Mouse (Mus musculus): ENCODE results near the gene Kcnab2. TPM values are rescaled to one million over a fixed set of nuclear protein-coding genes. Genes with fewer than 3 reads are reported as not detected.

Kcnab2 gene
- polyA plus RNA-seq, 1 experiment: 34.6 TPM

- H3K27me3 ChIP-seq (ENCODE audit: control insufficient read depth, insufficient read depth, low read length): no peaks in the 10 kb centered on the region
- TF ChIP-seq POLR2A (IDR thresholded peaks at IDR 0.05; ENCODE audit: low read depth, low read length) (no peak; the same call in 1 of the 2 replicates), CTCF (IDR thresholded peaks at IDR 0.05; ENCODE audit: extremely low read depth, insufficient read depth, insufficient read length, insufficient replicate concordance) (no peak)
- peak in 1 of 2 experiments; percentile 76 for DNase-seq (ENCODE audit: low read depth in 1 of 2, low spot score in 2 of 2)
- peak overlapping the region; percentile 96 for H3K27ac ChIP-seq (ENCODE audit: insufficient read depth, low read length)
- peaks cover 3% of the 10 kb centered on the region for H3K36me3 ChIP-seq (ENCODE audit: control insufficient read depth, insufficient read depth, low read length)
- peak overlapping the region; percentile 43; the same call in 1 of the 2 replicates for H3K4me3 ChIP-seq (ENCODE audit: extremely low read depth, insufficient read depth, insufficient read length)
- peaks cover 21% of the 10 kb centered on the region; the same call in 1 of the 2 replicates for H3K4me1 ChIP-seq (ENCODE audit: control insufficient read depth, insufficient read depth, insufficient read length)
- WGBS: 8% methylated on average over 10 of the region's 10 CpGs
Measured at GRCm38 (mm10) chr4:152446178-152446577, 31.5 kb downstream of the Kcnab2 start.

- no peak for DNase-seq (ENCODE audit: low read depth in 1 of 2, low spot score in 2 of 2)
- H3K27me3 ChIP-seq (ENCODE audit: control insufficient read depth, insufficient read depth, low read length): no peaks in the 10 kb centered on the region
- H3K4me1 ChIP-seq (ENCODE audit: control insufficient read depth, insufficient read depth, insufficient read length): peaks cover 10% of the 10 kb centered on the region; the same call in 1 of the 2 replicates
- H3K36me3 ChIP-seq (ENCODE audit: control insufficient read depth, insufficient read depth, low read length): peaks cover 3% of the 10 kb centered on the region
- TF ChIP-seq CTCF (IDR thresholded peaks at IDR 0.05; ENCODE audit: extremely low read depth, insufficient read depth, insufficient read length, insufficient replicate concordance) (no peak), POLR2A (IDR thresholded peaks at IDR 0.05; ENCODE audit: low read depth, low read length) (no peak)
- no peak overlapping the region for H3K27ac ChIP-seq (ENCODE audit: insufficient read depth, low read length)
- no peak overlapping the region for H3K4me3 ChIP-seq (ENCODE audit: extremely low read depth, insufficient read depth, insufficient read length)
- 83% methylated on average over 9 of the region's 9 CpGs for WGBS
Measured at GRCm38 (mm10) chr4:152441536-152441935, 36.1 kb downstream of the Kcnab2 start.

GRCm38 (mm10) chr4:152440882-152441281 lies 36.8 kb downstream of the Kcnab2 start:
- DNase-seq (ENCODE audit: low read depth in 1 of 2, low spot score in 2 of 2): no peak
- Histone ChIP-seq H3K27me3 (ENCODE audit: control insufficient read depth, insufficient read depth, low read length) (no peaks in the 10 kb centered on the region), H3K4me1 (ENCODE audit: control insufficient read depth, insufficient read depth, insufficient read length) (peaks cover 5% of the 10 kb centered on the region; the same call in 1 of the 2 replicates), H3K36me3 (ENCODE audit: control insufficient read depth, insufficient read depth, low read length) (peaks cover 3% of the 10 kb centered on the region), H3K27ac (ENCODE audit: insufficient read depth, low read length) (no peak overlapping the region), H3K4me3 (ENCODE audit: extremely low read depth, insufficient read depth, insufficient read length) (no peak overlapping the region)
- 89% methylated on average over 9 of the region's 9 CpGs for WGBS
- TF ChIP-seq POLR2A (IDR thresholded peaks at IDR 0.05; ENCODE audit: low read depth, low read length): no peak
- no peak for TF ChIP-seq CTCF (IDR thresholded peaks at IDR 0.05; ENCODE audit: extremely low read depth, insufficient read depth, insufficient read length, insufficient replicate concordance)

- peak; percentile 87 for TF ChIP-seq CTCF (IDR thresholded peaks at IDR 0.05; ENCODE audit: extremely low read depth, insufficient read depth, insufficient read length, insufficient replicate concordance)
- TF ChIP-seq POLR2A (IDR thresholded peaks at IDR 0.05; ENCODE audit: low read depth, low read length): no peak
- Histone ChIP-seq H3K36me3 (ENCODE audit: control insufficient read depth, insufficient read depth, low read length) (peaks cover 11% of the 10 kb centered on the region), H3K27me3 (ENCODE audit: control insufficient read depth, insufficient read depth, low read length) (no peaks in the 10 kb centered on the region), H3K4me1 (ENCODE audit: control insufficient read depth, insufficient read depth, insufficient read length) (no peaks in the 10 kb centered on the region), H3K4me3 (ENCODE audit: extremely low read depth, insufficient read depth, insufficient read length) (no peak overlapping the region), H3K27ac (ENCODE audit: insufficient read depth, low read length) (no peak overlapping the region)
- 52% methylated on average over 10 of the region's 10 CpGs for WGBS
- DNase-seq (ENCODE audit: low read depth in 1 of 2, low spot score in 2 of 2): peak in 1 of 2 experiments; percentile 55
Measured at GRCm38 (mm10) chr4:152435255-152435654, 42.4 kb downstream of the Kcnab2 start.

DNA sequence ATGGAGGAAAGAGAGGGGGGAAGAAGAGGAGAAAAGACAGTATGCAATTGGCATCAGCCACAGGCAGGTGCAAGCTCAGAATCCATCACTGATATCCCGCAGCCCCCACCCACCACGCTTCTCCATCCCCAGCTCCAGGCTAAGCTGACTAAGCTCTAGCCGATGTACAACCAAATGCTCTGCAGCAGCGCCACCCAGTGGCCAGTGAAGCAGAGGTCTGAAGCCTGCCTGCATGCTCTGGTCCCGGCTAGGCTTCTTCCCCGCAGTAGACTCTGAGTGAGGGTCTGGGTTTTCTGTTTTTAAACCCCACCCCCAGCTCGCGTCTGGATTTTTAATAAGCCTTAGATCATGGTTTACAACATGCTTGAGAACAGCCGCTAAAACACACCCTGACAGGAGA lies 42.8 kb downstream of the Kcnab2 start:
- Histone ChIP-seq H3K27ac (ENCODE audit: insufficient read depth, low read length) (no peak overlapping the region), H3K36me3 (ENCODE audit: control insufficient read depth, insufficient read depth, low read length) (peaks cover 11% of the 10 kb centered on the region), H3K4me1 (ENCODE audit: control insufficient read depth, insufficient read depth, insufficient read length) (no peaks in the 10 kb centered on the region), H3K4me3 (ENCODE audit: extremely low read depth, insufficient read depth, insufficient read length) (no peak overlapping the region), H3K27me3 (ENCODE audit: control insufficient read depth, insufficient read depth, low read length) (no peaks in the 10 kb centered on the region)
- DNase-seq (ENCODE audit: low read depth in 1 of 2, low spot score in 2 of 2): peak in 1 of 2 experiments; percentile 59
- 63% methylated on average over 9 of the region's 9 CpGs for WGBS
- TF ChIP-seq POLR2A (IDR thresholded peaks at IDR 0.05; ENCODE audit: low read depth, low read length) (no peak), CTCF (IDR thresholded peaks at IDR 0.05; ENCODE audit: extremely low read depth, insufficient read depth, insufficient read length, insufficient replicate concordance) (peak; percentile 80)

DNA sequence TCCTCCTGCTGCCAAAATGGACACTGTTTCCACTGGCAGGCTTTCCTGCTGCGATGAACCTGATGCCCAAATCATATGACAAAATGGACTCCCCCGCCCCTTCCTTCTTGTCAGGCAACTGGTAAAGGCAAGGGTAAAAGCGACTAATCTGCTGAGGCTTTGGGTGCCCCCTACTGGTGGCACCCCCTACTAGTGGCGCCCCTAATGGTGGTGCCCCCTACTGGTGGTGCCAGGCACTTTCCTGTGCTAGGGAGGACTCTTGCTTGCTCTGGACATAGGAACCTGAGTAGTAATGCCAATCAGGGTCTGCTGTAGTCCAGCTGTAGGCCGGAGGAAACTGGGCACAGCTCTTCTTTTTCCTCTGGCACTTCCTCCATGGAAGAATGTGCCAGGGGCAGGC lies 45.4 kb downstream of the Kcnab2 start:
- 86% methylated on average over 5 of the region's 5 CpGs for WGBS
- TF ChIP-seq CTCF (IDR thresholded peaks at IDR 0.05; ENCODE audit: extremely low read depth, insufficient read depth, insufficient read length, insufficient replicate concordance): peak; percentile 76; the same call in 1 of the 2 replicates
- no peak for TF ChIP-seq POLR2A (IDR thresholded peaks at IDR 0.05; ENCODE audit: low read depth, low read length)
- H3K4me3 ChIP-seq (ENCODE audit: extremely low read depth, insufficient read depth, insufficient read length): no peak overlapping the region
- H3K4me1 ChIP-seq (ENCODE audit: control insufficient read depth, insufficient read depth, insufficient read length): no peaks in the 10 kb centered on the region; the same call in 1 of the 2 replicates
- no peaks in the 10 kb centered on the region for H3K27me3 ChIP-seq (ENCODE audit: control insufficient read depth, insufficient read depth, low read length)
- H3K27ac ChIP-seq (ENCODE audit: insufficient read depth, low read length): no peak overlapping the region
- peaks cover 11% of the 10 kb centered on the region for H3K36me3 ChIP-seq (ENCODE audit: control insufficient read depth, insufficient read depth, low read length)
- no peak for DNase-seq (ENCODE audit: low read depth in 1 of 2, low spot score in 2 of 2)

DNA sequence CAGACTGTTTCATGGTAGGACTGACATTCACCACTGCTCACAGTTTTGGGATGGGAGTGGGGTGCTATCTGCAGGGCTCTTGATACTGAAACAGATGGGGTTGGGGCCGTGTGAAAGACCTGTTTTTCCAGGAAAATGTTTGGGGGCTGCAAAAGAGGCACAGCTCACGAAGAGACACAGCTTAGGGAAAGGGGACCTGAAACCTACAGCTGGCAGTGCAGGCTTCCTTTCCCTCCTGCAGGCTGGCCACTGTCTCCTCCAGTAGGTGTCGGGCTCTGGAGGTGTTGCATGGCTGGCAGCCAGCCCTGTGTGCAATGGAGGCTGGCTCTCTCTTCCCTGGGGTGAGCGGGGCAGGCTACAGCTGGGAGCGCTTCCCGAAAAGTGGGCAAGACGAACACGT lies 49.4 kb downstream of the Kcnab2 start:
- Histone ChIP-seq H3K27me3 (ENCODE audit: control insufficient read depth, insufficient read depth, low read length) (no peaks in the 10 kb centered on the region), H3K4me3 (ENCODE audit: extremely low read depth, insufficient read depth, insufficient read length) (no peak overlapping the region), H3K4me1 (ENCODE audit: control insufficient read depth, insufficient read depth, insufficient read length) (no peaks in the 10 kb centered on the region; the same call in 1 of the 2 replicates), H3K36me3 (ENCODE audit: control insufficient read depth, insufficient read depth, low read length) (peaks cover 7% of the 10 kb centered on the region), H3K27ac (ENCODE audit: insufficient read depth, low read length) (no peak overlapping the region)
- DNase-seq (ENCODE audit: low read depth in 1 of 2, low spot score in 2 of 2): peak in 1 of 2 experiments; percentile 17
- TF ChIP-seq CTCF (IDR thresholded peaks at IDR 0.05; ENCODE audit: extremely low read depth, insufficient read depth, insufficient read length, insufficient replicate concordance) (peak; percentile 13; the same call in 1 of the 2 replicates), POLR2A (IDR thresholded peaks at IDR 0.05; ENCODE audit: low read depth, low read length) (no peak)
- 61% methylated on average over 8 of the region's 8 CpGs for WGBS

All from spleen, adult 2 months (tissue).